Mouse (Mus musculus) neural tube, embryonic 15.5 days (tissue): ENCODE results near the gene Ndufab1. TPM values are rescaled to one million over a fixed set of nuclear protein-coding genes. Genes with fewer than 3 reads are reported as not detected.

Experiments
- ATAC-seq: fragments of 200-750 bp; cut with Nextera tagmentation; 2 replicates; pipeline ENCODE4 v1.8.0; 2017; ENCODE audit warnings: mild to moderate bottlenecking, moderate TSS enrichment, moderate library complexity; ENCODE audit not compliant: low FRiP score
- H3K27ac ChIP-seq: fragments of 300-500 bp; sonication (generic); replicated peaks from 2 replicates; pipeline ENCODE4 v1.5.1; 2015; ENCODE audit warnings: mild to moderate bottlenecking, inconsistent platforms
- H3K27me3 ChIP-seq: fragments of 300-500 bp; sonication (generic); replicated peaks from 2 replicates; pipeline ENCODE4 v1.6.1; 2015; ENCODE audit warnings: inconsistent platforms
- H3K36me3 ChIP-seq: fragments of 300-500 bp; sonication (generic); 2 replicates; pipeline ENCODE4 v1.6.1; 2015; ENCODE audit warnings: inconsistent platforms
- H3K4me1 ChIP-seq: fragments of 300-500 bp; sonication (generic); 2 replicates; pipeline ENCODE4 v1.6.1; 2015; ENCODE audit warnings: inconsistent platforms
- H3K4me2 ChIP-seq: fragments of 300-500 bp; sonication (generic); 2 replicates; pipeline ENCODE4 v1.6.1; 2015; ENCODE audit warnings: inconsistent platforms, mild to moderate bottlenecking, moderate library complexity
- H3K4me3 ChIP-seq: fragments of 300-500 bp; sonication (generic); replicated peaks from 2 replicates; pipeline ENCODE4 v1.5.1; 2015; ENCODE audit warnings: mild to moderate bottlenecking, inconsistent platforms
- H3K9ac ChIP-seq: fragments of 300-500 bp; sonication (generic); replicated peaks from 2 replicates; pipeline ENCODE4 v1.6.1; 2015; ENCODE audit warnings: mild to moderate bottlenecking, inconsistent platforms
- H3K9me3 ChIP-seq: fragments of 300-500 bp; sonication (generic); replicated peaks from 2 replicates; pipeline ENCODE4 v1.6.1; 2016; ENCODE audit warnings: inconsistent platforms
- WGBS: fragments of 180-500 bp; shearing (Covaris S2); methylation state at CpG from one replicate; pipeline ENCODE4 v1.1.7; 2015; ENCODE audit warnings: mixed read lengths; 5-methylcytosine and 5-hydroxymethylcytosine counted together
- polyA plus RNA-seq: library from polyadenylated mRNA; unstranded; fragments of >200 nt; fragmentation: Nextera tagmentation; extraction: Ambion mirVana; gene quantifications from 2 replicates; pipeline ENCODE4 v1.2.1, GENCODE M21; 2015

Gene Ndufab1
- 758 and 808 TPM in 2 replicates for polyA plus RNA-seq

DNA sequence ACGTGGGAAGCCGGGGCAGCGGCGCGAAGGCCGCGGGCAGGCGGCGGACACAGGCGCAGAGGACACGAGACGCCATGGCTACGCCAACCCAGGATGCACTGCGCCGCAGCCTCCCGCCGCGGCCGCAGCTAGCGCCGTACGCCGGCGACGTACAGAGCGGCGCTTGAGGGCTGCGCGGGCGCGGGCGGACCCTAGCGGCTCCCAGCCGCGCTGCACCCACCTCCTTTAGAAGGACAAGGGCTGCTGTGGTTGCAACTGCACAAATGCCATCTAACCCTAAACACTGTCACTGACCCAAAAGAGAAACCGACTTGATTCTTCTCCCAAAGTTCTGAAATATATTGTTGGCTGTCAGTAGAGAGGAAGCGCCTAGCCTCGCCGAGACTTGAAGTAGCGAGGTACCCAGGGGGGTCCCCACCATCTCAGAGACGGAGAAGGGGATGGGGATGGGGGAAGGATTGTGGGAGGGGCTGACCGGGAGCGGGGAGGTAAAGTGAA, at the start of gene Ndufab1:
Gene Ndufab1, minus strand, starts transcription at position 140 of the 498 bp plus-strand sequence.
- H3K9me3 ChIP-seq: no peaks in the 10 kb centered on the region
- peak within 1 kb of the TSS; percentile 75 for H3K27ac ChIP-seq
- peak within 1 kb of the TSS; percentile 69 for H3K4me3 ChIP-seq
- peak; percentile 99 for ATAC-seq
- peaks cover 17% of the 10 kb centered on the region for H3K36me3 ChIP-seq
- under 1% methylated on average over 38 of the region's 43 CpGs for WGBS
- H3K27me3 ChIP-seq: no peaks in the 10 kb centered on the region
- peaks cover 28% of the 10 kb centered on the region for H3K4me1 ChIP-seq
- peak within 1 kb of the TSS; percentile 89 for H3K9ac ChIP-seq
- H3K4me2 ChIP-seq: peak within 1 kb of the TSS; percentile 82

DNA sequence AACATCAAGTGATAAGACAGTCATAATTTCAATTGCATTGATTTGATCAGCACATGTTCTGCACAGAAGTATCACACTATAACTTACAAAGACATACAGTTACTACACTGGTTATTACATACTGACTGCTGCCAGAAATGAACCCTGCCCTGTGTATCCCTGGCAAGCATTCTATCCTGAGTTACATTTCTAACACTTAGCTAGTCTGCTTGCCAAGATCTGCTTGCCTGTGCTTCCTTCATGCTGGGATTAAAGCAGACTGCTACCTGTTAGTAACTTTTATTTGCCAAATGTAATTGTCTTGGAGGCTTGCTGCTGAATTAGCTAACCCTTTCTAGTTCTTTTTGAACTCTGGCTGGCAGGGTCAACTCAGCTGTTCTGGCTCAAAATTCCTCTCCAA, 39.3 kb upstream of the Ndufab1 start:
- no peak overlapping the region for H3K4me2 ChIP-seq
- H3K9me3 ChIP-seq: no peaks in the 10 kb centered on the region
- no peak overlapping the region for H3K4me3 ChIP-seq
- peaks cover 83% of the 10 kb centered on the region for H3K36me3 ChIP-seq
- no peak overlapping the region for H3K27ac ChIP-seq
- H3K27me3 ChIP-seq: no peaks in the 10 kb centered on the region
- ATAC-seq: no peak
- no peaks in the 10 kb centered on the region for H3K4me1 ChIP-seq
- no peak overlapping the region for H3K9ac ChIP-seq

DNA sequence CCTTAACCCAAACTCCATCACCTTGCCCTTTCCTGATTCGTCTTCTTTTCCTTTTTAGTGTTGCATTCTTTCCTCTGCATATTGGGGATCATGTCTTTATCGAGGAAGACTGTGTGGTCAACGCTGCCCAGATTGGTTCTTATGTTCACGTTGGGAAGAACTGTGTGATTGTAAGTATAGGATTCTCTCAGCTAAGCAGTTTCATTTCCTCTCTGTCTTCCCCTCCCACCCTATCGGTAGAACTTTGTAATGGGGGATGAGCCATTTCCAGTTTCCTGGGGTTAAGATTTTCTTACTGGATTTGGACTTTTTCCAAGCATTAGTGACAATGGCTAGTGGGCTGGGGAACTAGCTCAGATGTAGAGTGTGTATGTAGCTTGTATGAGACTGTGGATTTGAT, 36.5 kb upstream of the Ndufab1 start:
- Histone ChIP-seq H3K36me3 (peaks cover 78% of the 10 kb centered on the region), H3K4me3 (no peak overlapping the region), H3K27ac (no peak overlapping the region), H3K9ac (no peak overlapping the region), H3K27me3 (no peaks in the 10 kb centered on the region), H3K4me1 (peaks cover 9% of the 10 kb centered on the region), H3K4me2 (no peak overlapping the region), H3K9me3 (no peaks in the 10 kb centered on the region)
- 93% methylated on average over 5 of the region's 5 CpGs for WGBS
- no peak for ATAC-seq

DNA sequence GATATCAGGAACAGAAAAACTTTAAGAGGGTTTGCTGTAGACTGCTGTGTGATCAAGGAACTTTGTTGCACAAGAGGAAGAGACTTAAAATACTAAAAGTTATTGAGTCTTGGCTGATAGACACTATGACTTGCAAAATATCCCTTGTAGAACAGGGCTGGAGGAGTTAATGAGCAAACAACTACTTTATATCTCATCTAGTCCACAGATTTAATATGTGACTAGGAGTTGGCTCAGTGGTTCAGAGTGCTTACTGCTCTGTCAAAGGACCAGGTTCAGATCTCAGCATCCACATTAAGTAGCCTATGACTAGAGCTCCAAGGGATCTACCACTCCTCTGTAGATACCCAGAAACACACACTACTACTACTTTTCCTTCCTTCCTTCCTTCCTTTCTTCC, 35.4 kb upstream of the Ndufab1 start:
- no peak for ATAC-seq
- H3K27me3 ChIP-seq: no peaks in the 10 kb centered on the region
- H3K36me3 ChIP-seq: peaks cover 69% of the 10 kb centered on the region

DNA sequence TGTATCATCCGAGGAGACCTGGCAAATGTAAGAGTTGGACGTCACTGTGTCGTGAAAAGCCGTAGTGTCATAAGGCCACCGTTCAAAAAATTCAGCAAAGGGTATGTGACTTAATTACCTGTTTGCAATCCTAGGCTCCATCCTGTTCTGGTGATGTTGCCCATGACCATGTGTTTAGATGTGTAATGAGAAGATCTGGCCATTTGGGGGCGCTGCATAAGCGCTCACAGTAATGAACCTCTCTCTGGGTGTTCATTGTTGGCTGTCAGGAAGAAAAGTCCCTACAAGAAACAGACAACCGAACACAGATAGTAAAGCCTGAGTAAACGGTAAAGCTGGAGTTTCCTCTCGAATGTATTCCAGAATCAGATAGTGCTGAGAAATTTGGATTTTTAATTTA, 33.4 kb upstream of the Ndufab1 start:
- no peak overlapping the region for H3K4me2 ChIP-seq
- no peak for ATAC-seq
- H3K4me1 ChIP-seq: peaks cover 18% of the 10 kb centered on the region
- no peaks in the 10 kb centered on the region for H3K27me3 ChIP-seq
- peaks cover 51% of the 10 kb centered on the region for H3K36me3 ChIP-seq
- WGBS: 75% methylated on average over 10 of the region's 10 CpGs
- no peak overlapping the region for H3K9ac ChIP-seq
- H3K9me3 ChIP-seq: no peaks in the 10 kb centered on the region
- H3K4me3 ChIP-seq: no peak overlapping the region
- no peak overlapping the region for H3K27ac ChIP-seq

More for the DNA sequence above, 35.4 kb upstream of the Ndufab1 start:
- Histone ChIP-seq H3K4me1 (peaks cover 14% of the 10 kb centered on the region), H3K9ac (no peak overlapping the region), H3K27ac (no peak overlapping the region), H3K9me3 (no peaks in the 10 kb centered on the region), H3K4me3 (no peak overlapping the region), H3K4me2 (no peak overlapping the region)

DNA sequence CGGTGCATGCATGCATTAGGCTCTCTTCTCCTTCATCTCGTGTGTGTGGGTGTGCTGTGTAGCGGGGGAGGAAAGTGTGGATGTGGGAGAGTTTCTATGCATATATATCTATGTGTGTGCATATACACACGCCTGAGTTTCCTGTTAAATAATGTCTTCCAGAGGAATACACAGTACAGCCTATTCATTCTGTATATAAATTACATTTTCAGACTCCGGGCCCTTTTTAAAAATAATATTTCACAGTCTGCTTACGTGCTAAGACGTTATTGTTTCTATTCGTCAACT, 31.6 kb upstream of the Ndufab1 start:
- Histone ChIP-seq H3K4me1 (peaks cover 18% of the 10 kb centered on the region), H3K27ac (peak overlapping the region; percentile 81), H3K9me3 (no peaks in the 10 kb centered on the region), H3K27me3 (no peaks in the 10 kb centered on the region), H3K9ac (peak overlapping the region; percentile 72), H3K4me2 (peak overlapping the region; percentile 89), H3K4me3 (peak overlapping the region; percentile 80), H3K36me3 (peaks cover 35% of the 10 kb centered on the region)
- WGBS: 17% methylated on average over 8 of the region's 8 CpGs
- peak; percentile 45 for ATAC-seq

DNA sequence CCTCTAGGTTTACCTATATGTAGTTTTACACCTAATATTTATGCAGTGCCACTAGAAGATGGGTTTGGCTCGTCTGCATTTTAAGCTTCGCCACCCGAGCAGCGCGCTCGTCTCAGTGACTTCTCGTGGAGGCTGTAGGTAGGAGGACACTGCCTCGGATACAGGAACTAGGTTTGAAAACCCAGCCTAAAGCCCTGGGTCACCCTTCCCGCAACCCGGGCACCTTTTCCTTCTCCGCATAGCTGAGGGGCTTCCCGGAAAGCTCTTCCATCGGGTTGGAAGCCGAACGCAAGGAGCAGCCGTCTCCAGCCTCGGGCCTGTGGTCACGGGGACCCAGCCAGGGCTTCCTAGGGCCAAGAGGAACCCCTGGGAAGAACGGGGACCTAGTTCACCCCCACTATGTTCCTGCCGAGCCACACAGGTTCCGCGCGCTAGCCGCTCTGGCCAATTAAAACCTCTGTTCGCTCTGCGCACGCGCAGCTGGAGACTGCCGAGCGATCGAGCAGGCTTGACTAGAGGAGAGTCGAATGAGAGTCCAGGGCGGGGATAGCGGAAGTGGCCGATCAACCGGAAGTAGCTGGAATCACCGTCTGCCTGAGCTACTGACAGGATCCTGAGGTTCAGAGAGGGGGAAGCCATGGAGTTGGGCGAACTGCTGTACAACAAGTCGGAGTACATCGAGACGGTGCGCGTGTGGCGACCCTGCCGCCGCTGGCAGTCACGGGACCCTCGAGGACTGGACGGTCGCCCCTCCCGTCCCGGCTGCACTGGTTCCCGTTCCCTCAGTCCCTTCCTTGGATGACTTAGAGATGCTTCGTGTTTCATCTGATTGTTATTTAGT, 31.0 kb upstream of the Ndufab1 start, which contains the start of the genes Palb2 and Dctn5:
Gene Palb2, minus strand, starts transcription at position 489 of the 841 bp plus-strand sequence.
Gene Dctn5, plus strand, starts transcription at position 545 of the 841 bp plus-strand sequence.
- ATAC-seq: peak; percentile 98
- Histone ChIP-seq H3K27me3 (no peaks in the 10 kb centered on the region), H3K27ac (peak within 1 kb of the TSS; percentile 81), H3K4me3 (peak within 1 kb of the TSS; percentile 80), H3K4me1 (peaks cover 18% of the 10 kb centered on the region), H3K9ac (peak within 1 kb of the TSS; percentile 72), H3K9me3 (no peaks in the 10 kb centered on the region), H3K36me3 (peaks cover 34% of the 10 kb centered on the region), H3K4me2 (peak within 1 kb of the TSS; percentile 89)
- under 1% methylated on average over 54 of the region's 54 CpGs for WGBS

DNA sequence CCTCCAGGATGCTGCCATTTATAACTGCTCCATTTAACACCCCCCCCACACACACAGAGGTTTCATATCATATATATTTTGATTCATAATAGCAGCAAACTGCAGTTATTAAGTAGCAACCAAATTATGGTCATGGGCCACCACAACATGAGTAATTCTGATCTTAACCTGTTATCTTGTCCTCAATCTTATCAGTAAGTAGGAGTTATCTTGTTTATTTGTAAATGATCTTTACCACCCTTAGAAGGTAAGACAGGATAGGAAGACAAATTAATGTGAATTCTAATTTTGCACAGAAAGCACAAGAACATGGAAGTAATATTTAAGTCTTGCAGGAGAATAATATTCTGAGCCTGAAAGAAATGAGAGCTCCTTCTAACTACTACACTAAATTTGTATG, 30.1 kb upstream of the Ndufab1 start:
- ATAC-seq: no peak
- no peak overlapping the region for H3K27ac ChIP-seq
- peaks cover 36% of the 10 kb centered on the region for H3K36me3 ChIP-seq
- H3K4me2 ChIP-seq: peak overlapping the region; percentile 89
- H3K4me3 ChIP-seq: peak overlapping the region; percentile 80
- H3K9me3 ChIP-seq: no peaks in the 10 kb centered on the region
- no peaks in the 10 kb centered on the region for H3K27me3 ChIP-seq
- H3K9ac ChIP-seq: no peak overlapping the region
- H3K4me1 ChIP-seq: peaks cover 18% of the 10 kb centered on the region

DNA sequence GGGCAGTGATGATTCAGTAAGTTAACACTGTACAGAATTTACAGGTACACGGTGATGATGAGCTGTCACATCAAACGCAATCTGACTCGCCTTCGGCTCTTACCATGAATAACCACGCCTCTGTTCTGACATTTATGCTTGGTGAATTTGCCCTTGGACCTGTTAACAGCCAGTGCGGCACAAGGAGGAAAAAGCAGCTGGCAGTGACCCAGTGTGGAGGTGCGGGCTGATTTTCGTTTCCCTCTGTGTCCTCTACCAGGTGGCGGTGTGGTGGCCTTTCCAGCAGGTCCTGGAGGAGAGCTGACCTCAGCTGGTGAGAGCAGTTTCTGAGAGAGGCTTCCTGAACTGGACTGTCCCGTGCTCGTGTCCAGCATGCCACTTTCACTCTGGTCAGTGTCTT, 25.3 kb upstream of the Ndufab1 start:
- ATAC-seq: no peak
- peaks cover 3% of the 10 kb centered on the region; the same call in 1 of the 2 replicates for H3K4me1 ChIP-seq
- no peak overlapping the region for H3K4me3 ChIP-seq
- no peaks in the 10 kb centered on the region for H3K9me3 ChIP-seq
- 95% methylated on average over 11 of the region's 11 CpGs for WGBS
- H3K4me2 ChIP-seq: no peak overlapping the region
- H3K27ac ChIP-seq: no peak overlapping the region
- H3K27me3 ChIP-seq: no peaks in the 10 kb centered on the region
- H3K36me3 ChIP-seq: peaks cover 31% of the 10 kb centered on the region
- H3K9ac ChIP-seq: no peak overlapping the region

DNA sequence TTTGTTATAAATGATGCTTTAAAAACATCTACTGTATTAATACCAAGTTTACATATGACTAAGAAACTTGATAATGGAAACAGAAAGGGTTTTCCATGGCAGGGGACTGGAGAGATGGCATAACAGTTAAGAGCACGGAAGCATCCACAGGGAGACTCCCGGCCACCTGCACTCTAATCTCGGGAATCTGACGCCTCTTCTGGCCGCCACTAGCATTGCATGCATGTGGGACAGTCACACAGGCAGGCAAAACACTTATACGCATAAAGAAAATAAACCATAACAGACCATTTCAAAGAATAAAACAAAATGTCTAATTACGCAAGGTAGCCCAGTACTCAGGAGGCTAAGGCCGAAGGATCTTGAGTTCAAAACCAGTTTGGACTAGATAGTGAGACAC, 23.9 kb upstream of the Ndufab1 start:
- Histone ChIP-seq H3K36me3 (peaks cover 31% of the 10 kb centered on the region), H3K27ac (no peak overlapping the region), H3K4me2 (no peak overlapping the region), H3K27me3 (no peaks in the 10 kb centered on the region), H3K4me3 (no peak overlapping the region), H3K4me1 (no peaks in the 10 kb centered on the region), H3K9ac (no peak overlapping the region), H3K9me3 (no peaks in the 10 kb centered on the region)
- WGBS: 77% methylated on average over 8 of the region's 8 CpGs
- ATAC-seq: no peak

DNA sequence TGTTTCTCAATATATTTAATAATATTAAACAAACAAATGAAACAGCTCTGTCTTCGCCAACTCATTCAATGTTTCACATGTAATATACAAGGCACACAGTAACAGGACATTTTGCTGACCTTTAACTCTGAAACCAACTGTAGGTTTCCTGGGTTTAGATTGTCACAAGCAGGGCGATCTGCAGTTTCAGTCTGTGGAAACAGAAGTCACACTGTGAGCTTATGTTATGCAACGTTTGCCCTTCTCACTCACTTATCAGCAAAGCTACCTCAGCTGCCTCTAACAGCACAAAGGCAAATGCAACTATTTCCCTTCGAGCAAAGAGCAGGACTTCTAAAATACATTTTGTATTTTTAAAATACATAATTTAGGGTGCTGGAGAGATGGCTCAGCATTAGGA, 21.8 kb upstream of the Ndufab1 start:
- Histone ChIP-seq H3K9ac (no peak overlapping the region), H3K36me3 (peaks cover 40% of the 10 kb centered on the region), H3K9me3 (no peaks in the 10 kb centered on the region), H3K4me1 (no peaks in the 10 kb centered on the region), H3K4me2 (no peak overlapping the region), H3K27ac (no peak overlapping the region), H3K27me3 (no peaks in the 10 kb centered on the region), H3K4me3 (no peak overlapping the region)
- WGBS: 91% methylated on average over 4 of the region's 4 CpGs
- ATAC-seq: no peak

DNA sequence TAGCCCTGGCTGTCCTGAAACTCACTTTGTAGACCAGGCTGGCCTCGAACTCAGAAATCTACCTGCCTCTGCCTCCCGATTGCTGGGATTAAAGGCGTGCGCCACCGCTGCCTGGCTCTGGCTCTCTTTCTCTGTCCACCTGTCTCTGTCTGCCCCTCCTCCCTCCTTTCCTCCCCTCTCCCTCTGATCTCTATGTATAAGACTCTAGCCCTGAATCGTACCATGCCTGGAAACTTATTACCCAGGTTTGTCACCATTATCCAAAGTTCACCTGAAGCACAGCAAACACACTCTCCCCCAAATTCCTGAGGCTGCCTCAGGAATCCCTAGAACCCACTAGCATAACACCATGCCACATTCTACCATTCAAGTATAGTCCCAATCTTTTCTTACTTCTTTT, 6.5 kb upstream of the Ndufab1 start:
- no peaks in the 10 kb centered on the region for H3K4me1 ChIP-seq
- WGBS: 96% methylated on average over 6 of the region's 6 CpGs
- H3K9me3 ChIP-seq: no peaks in the 10 kb centered on the region
- H3K27ac ChIP-seq: no peak overlapping the region
- H3K9ac ChIP-seq: no peak overlapping the region
- ATAC-seq: no peak
- H3K36me3 ChIP-seq: peaks cover 8% of the 10 kb centered on the region; the same call in 1 of the 2 replicates
- H3K4me3 ChIP-seq: no peak overlapping the region
- no peak overlapping the region for H3K4me2 ChIP-seq
- H3K27me3 ChIP-seq: no peaks in the 10 kb centered on the region
